Mouse (Mus musculus) layer of hippocampus, postnatal 36 days (tissue): ENCODE data around the gene Olfr1367. TPM values are rescaled to one million over a fixed set of nuclear protein-coding genes. Genes with fewer than 3 reads are reported as not detected.

ENCODE experiments used
- DNase-seq, 2 experiments: peaks; one replicate each; pipeline ENCODE4 v3.0.0; 2022
- total RNA-seq, 2 experiments: library from RNA; stranded (reverse); gene quantifications; 2 replicates each; pipeline ENCODE4 v1.2.3; 2021

The Olfr1367 gene
- not detected for total RNA-seq

DNA sequence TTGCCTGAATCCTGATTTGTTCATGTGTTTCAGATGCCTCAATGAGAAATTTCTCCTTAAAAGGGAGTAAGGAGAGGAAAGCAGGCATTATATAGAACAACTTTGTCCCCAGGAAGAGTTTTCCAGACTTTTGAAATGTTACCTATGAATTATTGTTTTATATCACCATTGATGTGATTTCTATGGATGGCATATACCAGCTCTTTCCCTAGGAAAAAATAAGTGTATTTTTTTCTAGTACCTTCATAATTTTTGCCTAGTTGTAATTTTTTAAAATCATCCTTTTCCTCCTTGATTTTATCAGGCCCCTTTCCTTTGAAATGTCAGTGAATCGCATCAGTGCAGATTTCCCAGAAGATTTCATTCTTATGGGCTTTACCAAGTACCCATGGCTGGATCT lies at the start of gene Olfr1367:
Gene Olfr1367, plus strand, starts transcription at position 301 of the 400 bp plus-strand sequence.
- no peak for DNase-seq

GRCm38 (mm10) chr13:21298557-21298956 lies 48.2 kb upstream of the Olfr1367 start:
- DNase-seq = no peak

DNA sequence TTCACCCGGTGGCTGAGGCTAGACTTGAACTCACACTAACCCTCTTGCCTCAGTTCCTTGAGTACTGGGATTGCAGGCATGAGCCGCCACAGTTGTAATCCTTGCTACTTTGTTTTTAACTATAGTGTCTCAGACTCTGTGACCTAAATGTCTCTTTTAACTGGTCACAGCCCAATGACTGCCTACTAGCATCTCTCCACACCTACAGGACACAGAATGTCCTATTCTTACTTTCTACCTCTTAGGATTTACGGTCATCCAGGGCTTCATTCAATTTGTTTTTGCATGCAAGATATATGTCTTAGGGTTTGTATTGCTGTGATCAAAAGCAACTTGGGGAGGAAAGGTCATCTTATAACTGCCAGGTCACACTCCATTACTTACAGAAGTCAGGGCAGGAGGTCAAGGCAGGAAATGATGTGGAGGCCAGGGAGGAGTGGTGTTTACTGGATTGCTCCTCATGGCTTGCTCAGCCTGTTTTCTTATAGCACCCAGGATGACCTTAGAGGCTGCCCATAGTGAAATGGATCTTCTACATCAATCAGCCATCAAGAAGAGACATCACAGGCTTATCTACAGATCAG lies 42.1 kb upstream of the Olfr1367 start:
- no peak for DNase-seq

GRCm38 (mm10) chr13:21309788-21310187 lies 36.9 kb upstream of the Olfr1367 start:
- DNase-seq = no peak

DNA sequence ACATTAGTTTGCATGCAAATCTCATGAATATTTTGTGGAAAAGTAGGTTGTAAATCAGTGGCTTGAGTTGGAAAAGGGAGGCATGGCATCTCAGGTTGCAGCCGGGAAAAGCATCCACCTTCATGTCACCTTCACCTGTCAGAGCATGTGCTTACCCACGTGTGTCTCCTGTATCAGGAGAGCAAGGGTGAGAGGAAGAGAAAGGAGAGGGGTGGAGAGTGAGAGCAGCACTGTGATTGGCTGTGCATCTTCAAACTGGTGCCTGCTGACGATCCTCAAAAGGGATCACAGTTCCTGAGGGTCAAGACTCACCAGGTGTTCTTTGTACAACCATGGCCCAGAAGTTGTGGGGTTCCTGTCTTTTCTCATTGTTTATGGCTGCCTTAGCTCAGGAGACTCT lies 34.8 kb upstream of the Olfr1367 start, which contains the start of gene Gpx6:
Gene Gpx6, plus strand, starts transcription at position 200 of the 400 bp plus-strand sequence.
- no peak for DNase-seq

- DNase-seq = no peak
These were observed 33.9 kb upstream of the Olfr1367 start for GRCm38 (mm10) chr13:21312854-21313253.

DNA sequence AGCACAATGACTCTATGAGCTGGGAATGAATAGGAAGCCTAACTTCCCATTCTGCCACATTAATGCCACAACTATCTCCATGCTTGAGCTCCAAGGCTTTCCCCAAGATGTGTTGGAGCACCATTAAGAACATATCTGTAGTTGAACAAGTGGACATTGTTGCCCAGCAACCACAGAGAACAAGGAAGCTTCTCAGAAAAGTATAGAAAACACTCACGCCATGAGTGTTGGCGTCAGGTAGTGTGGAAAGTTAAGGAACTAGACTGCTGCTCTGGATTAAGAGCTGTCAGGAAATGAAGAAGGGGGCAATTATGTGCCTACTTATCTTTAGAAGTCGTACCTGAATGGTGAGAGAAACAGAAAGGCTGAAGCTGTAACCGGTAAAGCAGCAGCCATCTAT lies 32.8 kb upstream of the Olfr1367 start:
- DNase-seq = no peak

DNA sequence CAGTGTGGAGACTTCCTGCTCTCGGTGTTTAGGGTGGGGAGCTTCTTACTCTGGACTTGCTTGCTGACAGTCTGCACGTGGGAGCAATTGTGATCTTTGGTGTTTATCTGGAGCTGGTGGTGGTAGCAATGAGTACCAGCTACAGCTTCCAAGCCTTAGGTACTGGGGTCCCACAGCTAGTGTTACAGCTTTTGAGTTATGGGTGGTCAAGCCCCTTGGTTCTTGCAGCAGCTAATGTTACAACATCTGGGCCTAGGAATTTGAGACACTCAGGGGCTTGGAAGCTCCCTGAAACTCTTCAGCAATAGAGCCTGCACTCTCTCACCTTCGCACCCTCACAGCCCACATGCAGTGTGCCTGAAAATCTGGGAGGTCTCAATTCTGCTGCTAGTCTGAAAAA lies 26.4 kb upstream of the Olfr1367 start:
- DNase-seq = no peak

DNA sequence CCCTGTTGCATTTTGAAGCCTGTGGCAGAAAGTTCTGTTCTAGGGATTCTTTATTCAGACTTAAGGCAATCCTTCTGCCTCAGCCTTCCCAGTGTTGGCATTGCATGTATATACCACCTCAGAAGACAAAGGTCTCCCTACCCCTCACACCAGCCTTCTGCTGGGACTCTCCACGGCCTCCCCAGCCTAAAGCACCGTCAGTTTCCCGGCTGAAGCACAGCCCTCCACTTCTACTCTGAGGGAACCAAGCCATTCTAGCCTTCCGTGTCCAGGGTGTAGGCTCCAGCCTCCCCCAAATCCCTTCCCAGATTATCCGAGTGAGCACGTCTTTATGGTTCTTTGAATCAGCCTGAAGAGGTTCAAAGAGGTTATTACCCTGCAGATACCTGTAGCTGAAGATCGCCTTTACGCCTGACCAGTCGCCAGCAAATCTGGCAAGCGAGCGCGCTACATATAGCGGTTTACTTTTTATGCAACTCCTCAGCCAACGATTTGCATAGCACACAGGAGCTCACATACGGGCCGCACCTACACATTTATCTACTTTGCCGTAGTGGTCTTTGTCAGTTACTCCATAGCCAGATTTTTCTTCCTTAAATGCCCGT lies 24.7 kb upstream of the Olfr1367 start:
- DNase-seq = peak; percentile 18 to 19

- DNase-seq = peak; percentile 71 to 73
These were observed 24.0 kb upstream of the Olfr1367 start for GRCm38 (mm10) chr13:21322509-21323375.

DNA sequence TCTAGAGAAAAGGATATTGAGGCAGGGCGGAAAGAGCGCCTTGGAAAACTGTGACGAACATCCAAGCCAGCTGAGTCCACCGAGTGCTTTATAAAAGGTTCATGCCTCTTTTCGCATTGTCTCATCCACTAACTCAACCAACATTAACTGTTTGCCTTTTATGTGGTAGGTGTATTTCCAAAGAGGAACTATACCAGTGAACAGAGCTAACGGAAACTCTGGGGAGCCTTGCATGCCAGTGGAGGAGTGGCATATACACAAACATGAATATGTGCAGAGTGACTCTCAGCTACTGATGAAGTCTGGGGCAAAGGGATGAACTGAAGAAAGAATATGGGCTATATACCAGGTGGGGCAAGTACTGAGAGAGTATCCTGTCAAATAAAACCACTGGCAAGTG lies 23.3 kb upstream of the Olfr1367 start:
- no peak for DNase-seq

DNA sequence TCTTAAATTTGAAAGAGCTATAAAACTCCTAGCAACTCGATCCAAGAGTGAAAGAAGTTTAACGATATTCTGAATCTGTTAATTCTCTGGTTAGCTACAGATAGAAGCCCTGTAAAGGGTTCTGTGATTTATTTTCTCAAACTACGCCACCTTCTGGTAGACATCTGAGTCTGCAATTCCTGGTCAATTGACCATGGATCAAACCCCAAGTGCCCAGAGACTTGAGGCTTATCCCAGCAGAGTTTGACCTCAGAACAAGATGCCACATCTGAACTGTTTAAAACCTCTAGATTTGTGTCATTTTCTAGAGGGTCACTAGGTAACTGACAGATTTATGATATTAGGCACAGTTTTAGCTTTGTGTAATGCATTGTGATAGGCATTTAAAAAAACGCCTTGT lies 20.5 kb upstream of the Olfr1367 start:
- DNase-seq = no peak

DNA sequence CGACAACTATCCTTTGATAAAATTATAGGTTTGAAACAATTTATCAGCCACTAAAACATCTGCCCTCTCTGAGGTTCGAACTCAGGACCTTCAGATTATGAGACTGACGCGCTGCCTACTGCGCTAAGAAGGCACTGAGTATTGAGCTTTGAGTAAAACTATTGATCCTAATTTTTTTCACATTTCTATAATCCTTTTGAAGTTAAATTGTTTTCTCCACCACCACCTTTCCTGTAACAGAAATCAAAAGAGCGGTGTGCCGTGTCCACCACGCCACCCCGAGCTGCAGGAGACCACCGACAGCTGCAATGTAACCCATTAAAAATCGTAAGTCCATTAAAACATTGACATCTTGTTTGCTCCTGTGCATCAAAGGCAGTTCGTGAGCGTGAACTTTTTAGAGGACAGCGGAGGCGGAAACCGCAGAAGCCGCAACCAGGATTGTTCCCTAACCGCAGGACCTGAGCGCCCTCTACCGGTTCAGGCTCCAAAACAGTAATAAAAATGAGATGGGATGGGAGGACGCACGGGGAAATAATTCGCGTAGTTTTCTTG lies 20.0 kb upstream of the Olfr1367 start:
- peak; percentile 79 to 80 for DNase-seq

DNA sequence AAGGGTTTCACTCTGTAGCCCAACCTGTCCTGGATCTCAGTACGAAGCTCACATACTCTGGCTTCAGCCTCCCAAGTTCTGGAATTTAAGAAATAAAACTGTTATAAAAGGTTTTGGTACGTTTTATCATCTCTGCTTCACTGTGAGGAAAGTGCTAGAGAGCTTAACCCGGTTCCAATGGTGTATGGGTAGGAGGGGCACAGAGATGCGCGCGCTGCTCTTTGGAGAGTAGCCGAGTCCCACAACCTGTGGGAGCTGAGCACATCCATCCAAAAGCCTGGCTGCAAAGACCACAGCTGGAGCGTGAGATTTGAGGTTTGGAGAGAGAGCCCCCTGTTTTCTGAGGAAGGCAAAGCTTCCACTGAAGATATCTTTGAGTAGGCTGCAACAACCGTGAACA lies 19.3 kb upstream of the Olfr1367 start:
- no peak for DNase-seq

DNA sequence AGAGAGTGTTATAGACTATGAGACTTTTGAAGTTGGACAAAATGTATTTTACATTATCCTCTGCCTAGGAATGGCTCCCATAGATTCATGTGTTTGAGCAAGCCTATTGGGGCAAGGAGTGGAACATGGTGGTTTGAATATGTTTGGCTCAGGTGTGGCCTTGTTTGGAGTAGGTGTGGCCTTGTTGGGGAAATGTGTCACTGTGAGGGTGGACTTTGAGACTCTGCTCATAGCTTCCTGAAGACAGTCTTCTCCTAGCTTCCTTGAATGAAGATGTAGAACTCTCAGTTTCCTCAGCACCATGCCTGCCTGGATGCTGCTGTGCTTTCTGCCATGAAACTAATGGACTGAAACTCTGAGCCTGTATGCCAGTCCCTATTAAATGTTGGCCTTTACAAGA lies 3.9 kb downstream of the Olfr1367 start:
- no peak for DNase-seq

DNA sequence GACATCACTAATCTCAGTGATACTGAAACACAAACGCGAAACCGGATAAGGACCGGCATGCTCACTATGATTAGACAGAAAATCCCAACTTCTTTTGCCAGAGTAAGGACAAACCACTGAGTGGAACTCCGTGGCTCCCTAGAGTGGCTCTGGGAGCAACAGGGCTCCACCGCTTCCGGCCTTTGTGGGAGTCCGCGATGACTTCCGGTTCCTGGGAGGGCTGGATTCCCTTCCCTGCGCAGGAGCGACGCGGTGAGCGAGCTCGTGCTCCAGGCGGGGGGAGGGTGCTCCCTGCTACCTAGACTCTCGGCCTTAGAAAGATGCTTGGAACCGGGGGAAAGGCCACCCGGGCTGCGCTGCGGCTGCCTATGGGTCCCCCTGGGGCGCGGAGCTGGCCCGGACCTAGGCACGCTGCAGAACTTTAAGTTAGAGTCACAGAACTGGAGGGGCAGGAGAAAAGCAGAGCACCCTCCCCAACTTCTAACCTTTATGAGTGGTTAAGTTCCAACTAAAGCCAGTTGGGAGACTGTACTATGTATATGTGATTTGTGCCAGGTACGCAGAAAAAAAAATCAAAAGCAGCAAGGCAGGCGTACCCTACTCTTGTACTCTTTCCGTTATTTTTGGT lies 16.0 kb downstream of the Olfr1367 start, which contains the start of gene Zscan12:
Gene Zscan12, plus strand, starts transcription at position 200 of the 628 bp plus-strand sequence.
- peak; percentile 90 to 91 for DNase-seq

- no peak for DNase-seq
These were observed 17.0 kb downstream of the Olfr1367 start for GRCm38 (mm10) chr13:21363719-21364118.

GRCm38 (mm10) chr13:21366635-21367034 lies 19.9 kb downstream of the Olfr1367 start:
- no peak for DNase-seq

GRCm38 (mm10) chr13:21372700-21373099 lies 26.0 kb downstream of the Olfr1367 start:
- DNase-seq = no peak

DNA sequence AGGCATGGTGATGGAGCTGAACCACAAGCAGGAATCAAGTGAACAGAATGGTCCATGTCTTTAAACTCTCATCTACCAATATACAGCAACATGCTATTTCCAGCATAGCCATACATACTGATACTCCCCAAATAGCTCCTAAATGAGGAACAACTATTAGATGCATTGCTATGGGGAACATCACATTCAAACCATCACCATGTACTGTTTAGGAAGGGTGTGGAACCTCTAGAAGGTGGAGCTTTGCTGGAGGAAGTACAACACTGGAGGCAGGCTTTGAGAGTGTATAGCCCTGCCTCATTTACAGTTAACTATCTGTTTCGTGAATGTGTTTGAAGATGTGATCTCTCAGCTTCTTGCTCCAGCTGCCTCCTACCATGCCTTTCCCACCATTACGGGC lies 31.1 kb downstream of the Olfr1367 start:
- no peak for DNase-seq

DNA sequence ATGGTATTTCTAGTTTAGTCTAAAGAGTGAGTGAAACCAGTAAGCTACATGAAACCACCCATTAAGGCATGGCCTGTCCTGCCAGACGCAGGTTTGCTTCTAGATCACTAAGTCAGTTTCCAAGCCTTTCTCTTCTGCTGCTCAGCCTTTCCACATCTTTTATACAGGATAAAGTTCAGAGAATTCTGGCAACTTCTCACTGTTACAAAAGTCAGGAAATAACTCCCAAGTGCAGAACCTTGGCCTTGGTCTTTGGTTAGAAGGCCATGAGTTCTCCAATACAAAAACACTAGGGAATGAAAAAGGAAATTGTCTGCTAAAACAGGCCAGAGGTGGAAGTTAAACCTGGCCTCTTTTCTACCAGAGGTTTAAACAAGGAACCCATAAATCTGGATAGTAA lies 48.5 kb downstream of the Olfr1367 start:
- DNase-seq = no peak

DNA sequence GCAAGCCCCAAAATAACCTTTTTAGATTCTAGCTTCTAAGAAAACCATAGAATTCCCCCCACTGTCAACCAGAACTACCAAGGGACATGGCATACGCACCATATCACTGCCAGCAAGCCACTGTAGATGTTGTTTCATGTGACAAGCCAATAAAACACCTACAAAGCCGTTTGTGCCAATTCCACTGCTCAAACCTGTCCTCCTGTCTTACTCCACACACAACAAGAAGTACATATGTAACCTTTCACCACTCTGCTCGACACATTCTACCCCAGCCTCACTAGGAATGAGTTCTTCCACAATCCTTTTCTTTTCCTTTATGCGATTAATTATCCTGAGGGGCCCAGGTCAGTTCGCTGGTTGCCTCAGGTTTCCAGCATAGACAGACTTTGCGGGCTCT lies 48.9 kb downstream of the Olfr1367 start:
- DNase-seq = no peak

DNA sequence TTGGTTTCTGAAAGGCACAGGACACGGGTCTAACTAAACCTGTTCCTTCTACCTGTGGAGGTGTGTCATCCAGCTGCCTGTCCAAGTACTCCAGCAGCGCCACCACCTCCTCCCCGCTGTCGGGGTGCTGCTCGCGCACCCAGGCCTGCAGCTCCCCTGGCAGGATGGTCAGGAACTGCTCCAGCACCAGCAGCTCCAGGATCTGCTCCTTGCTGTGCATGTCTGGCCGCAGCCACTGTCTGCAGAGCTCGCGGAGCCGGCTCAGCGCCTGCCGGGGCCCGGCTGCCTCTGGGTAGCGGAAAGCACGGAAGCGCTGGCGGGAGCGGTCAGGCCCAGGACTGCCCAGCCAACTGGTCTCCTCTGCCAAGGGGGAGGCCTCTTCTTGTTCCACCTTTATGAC lies 49.3 kb downstream of the Olfr1367 start:
- peak; percentile 18 to 24 for DNase-seq
